Mouse (Mus musculus): ENCODE data around the gene Gpr135.

- no peak for TF ChIP-seq POLR2A (IDR thresholded peaks at IDR 0.05; ENCODE audit: control insufficient read depth in 1 of 2, insufficient read depth in 1 of 2, low read depth in 1 of 2, low read length in 2 of 2, poor library complexity in 1 of 2)
- TF ChIP-seq KAT2A (conservative IDR thresholded peaks at IDR 0.05; ENCODE audit: low read depth, low read length), result no peak
- TF ChIP-seq TBP (IDR thresholded peaks at IDR 0.05; ENCODE audit: low read depth, low read length), result no peak
- no peak for TF ChIP-seq ZMIZ1 (IDR thresholded peaks at IDR 0.05; ENCODE audit: low read depth, low read length)
Measured at GRCm38 (mm10) chr12:72053851-72054250, 17.1 kb downstream of the Gpr135 start.

Data from MEL (cell line).